In the genomic region with DNA sequence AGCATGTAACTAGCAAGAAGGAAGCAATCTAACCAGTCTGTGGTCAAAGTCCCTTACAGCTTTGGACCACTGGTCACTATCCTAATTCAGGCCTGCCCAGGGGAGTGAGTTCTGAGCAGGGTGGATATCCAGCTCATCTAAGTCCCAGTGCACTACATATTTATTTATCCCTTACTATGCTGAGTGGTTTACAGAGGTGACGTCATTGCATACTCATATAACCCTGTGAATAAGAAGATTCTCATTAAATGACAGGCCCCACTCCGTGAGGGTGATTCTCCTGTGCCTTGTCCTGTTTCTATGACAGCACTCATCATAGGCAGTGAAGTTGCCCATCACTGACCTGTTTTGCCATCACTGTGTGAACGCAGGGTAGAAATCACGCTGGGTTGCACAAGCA, we compare ENCODE assay signal across 10 mouse cellular contexts. TPM values are rescaled to one million over a fixed set of nuclear protein-coding genes. Genes with fewer than 3 reads are reported as not detected.
DNase-seq lines count a peak whose midpoint lies in the region; ATAC-seq lines count a peak whose summit lies in the region.
"Had no signal": no experiment of that assay in that cellular context is flagged by ENCODE, and none has a peak within 500 bp of the region (broad histone marks: within the 10 kb centered on the region; RNA-seq: fewer than 3 reads in every experiment).

No protein-coding gene starts in this region.

- H3K27ac ChIP-seq in heart, embryonic 10.5 days: peak overlapping the region; percentile 62; the same call in 1 of the 2 replicates
- H3K27ac ChIP-seq in limb, embryonic 15.5 days: peak overlapping the region; percentile 94

- DNase-seq in heart, embryonic 10.5 days (ENCODE audit: low spot score): no peak
- DNase-seq in heart, adult 11 months: no peak
- peak; percentile 25 for DNase-seq in retina, embryonic 14.5 days (ENCODE audit: low spot score)
- DNase-seq in retina, postnatal 1 day: no peak
- no peak for DNase-seq in thymus, postnatal 36 days
- no peak for DNase-seq in right cerebral cortex, postnatal 14 days
- DNase-seq in embryo, embryonic 11 days: no peak
- DNase-seq: B cell, adult 2 months; cerebellum, adult 8-10 months had no signal

- peaks cover 49% of the 10 kb centered on the region for H3K36me3 ChIP-seq in heart, embryonic 10.5 days
- peaks cover 46% of the 10 kb centered on the region for H3K36me3 ChIP-seq in limb, embryonic 15.5 days

- no peak overlapping the region for H3K9ac ChIP-seq in limb, embryonic 15.5 days

- H3K4me2 ChIP-seq in limb, embryonic 15.5 days: 0 out of 2 replicates have a peak overlapping the region, but pooled peaks have one; percentile 21

- H3K4me1 ChIP-seq in heart, embryonic 10.5 days: peaks cover 70% of the 10 kb centered on the region
- peaks cover 65% of the 10 kb centered on the region for H3K4me1 ChIP-seq in limb, embryonic 15.5 days

- H3K9me3 ChIP-seq in heart, embryonic 10.5 days: no peaks in the 10 kb centered on the region
- no peaks in the 10 kb centered on the region for H3K9me3 ChIP-seq in limb, embryonic 15.5 days

- WGBS in heart, embryonic 10.5 days: 92% methylated on average over 4 of the region's 4 CpGs
- 79% methylated on average over 4 of the region's 4 CpGs for WGBS in limb, embryonic 15.5 days

- no peak overlapping the region for H3K4me3 ChIP-seq in heart, embryonic 10.5 days
- H3K4me3 ChIP-seq in limb, embryonic 15.5 days: no peak overlapping the region

- H3K27me3 ChIP-seq in heart, embryonic 10.5 days (ENCODE audit: insufficient read depth, poor library complexity, severe bottlenecking): no peaks in the 10 kb centered on the region
- H3K27me3 ChIP-seq in limb, embryonic 15.5 days: no peaks in the 10 kb centered on the region

- no peak for ATAC-seq in limb, embryonic 15.5 days (ENCODE audit: insufficient number of reproducible peaks, low FRiP score, low TSS enrichment, low read depth)

RNA-seq across cellular contexts. Expression of a gene that starts 8.5 kb away (rescaled TPM):
- polyA plus RNA-seq in heart, embryonic 10.5 days (2016; fragmentation: Nextera tagmentation; extraction: Ambion mirVana): 21.0 and 23.3 TPM in 2 replicates
- 40.3 and 41.5 TPM in 2 replicates for polyA plus RNA-seq in limb, embryonic 15.5 days (2015; fragmentation: Nextera tagmentation; extraction: Ambion mirVana)

RNA-seq across cellular contexts. Expression of a gene that starts 24.3 kb away (rescaled TPM):
- polyA plus RNA-seq in heart, embryonic 10.5 days (2016; fragmentation: Nextera tagmentation; extraction: Ambion mirVana): 7.5 and 18.2 TPM in 2 replicates
- polyA plus RNA-seq in limb, embryonic 15.5 days (2015; fragmentation: Nextera tagmentation; extraction: Ambion mirVana): 23.8 and 27.0 TPM in 2 replicates

RNA-seq across cellular contexts. Expression of a gene that starts 35.0 kb away (rescaled TPM):
- polyA plus RNA-seq in heart, embryonic 10.5 days (2016; fragmentation: Nextera tagmentation; extraction: Ambion mirVana): 14.1 and 14.9 TPM in 2 replicates
- 14.8 and 15.6 TPM in 2 replicates for polyA plus RNA-seq in limb, embryonic 15.5 days (2015; fragmentation: Nextera tagmentation; extraction: Ambion mirVana)

RNA-seq across cellular contexts. Expression of a gene that starts 43.0 kb away (rescaled TPM):
- polyA plus RNA-seq in heart, embryonic 10.5 days (2016; fragmentation: Nextera tagmentation; extraction: Ambion mirVana): 0.89 and 2.7 TPM in 2 replicates
- 3.5 TPM in 2 replicates for polyA plus RNA-seq in limb, embryonic 15.5 days (2015; fragmentation: Nextera tagmentation; extraction: Ambion mirVana)

RNA-seq across cellular contexts. Expression of a gene that starts 50.7 kb away (rescaled TPM):
- 1.6 and 7.0 TPM in 2 replicates for polyA plus RNA-seq in heart, embryonic 10.5 days (2016; fragmentation: Nextera tagmentation; extraction: Ambion mirVana)
- polyA plus RNA-seq in limb, embryonic 15.5 days (2015; fragmentation: Nextera tagmentation; extraction: Ambion mirVana): 17.6 and 18.4 TPM in 2 replicates
